Mouse (Mus musculus): ENCODE results near the gene Epx.

DNA sequence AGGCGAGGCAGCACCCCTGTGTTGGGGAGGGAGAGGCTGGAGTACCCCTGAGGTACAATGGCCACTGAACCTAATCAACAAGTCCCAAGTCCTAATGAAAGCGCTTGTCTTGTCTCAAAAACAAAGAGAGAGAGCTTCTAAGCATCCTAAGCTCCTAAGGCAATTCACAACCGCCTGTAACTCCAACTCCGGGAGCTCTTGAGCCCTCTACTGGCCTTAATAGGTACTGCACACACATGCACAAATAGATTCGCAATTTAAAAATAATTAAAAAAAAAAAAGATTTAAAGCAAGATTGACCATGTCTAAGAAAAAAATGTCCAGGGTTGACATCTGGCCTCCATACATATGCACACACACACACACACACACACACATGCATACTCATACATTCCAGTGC, 8.2 kb upstream of the Epx start:
- TF ChIP-seq CTCF (IDR thresholded peaks at IDR 0.05; ENCODE audit: low read depth) (peak; percentile 66), EP300 (IDR thresholded peaks at IDR 0.05; ENCODE audit: low read depth) (no peak)
